Mouse (Mus musculus) c-Kit-positive CD71-positive TER-119-positive erythroid progenitor cells, embryonic 14.5 days (primary cell): ENCODE measurements around the gene Axl.

Source experiments
- DNase-seq: peaks from one replicate; pipeline ENCODE4 v3.0.0-alpha.2; 2013; ENCODE audit warnings: low spot score

Gene Axl

DNA sequence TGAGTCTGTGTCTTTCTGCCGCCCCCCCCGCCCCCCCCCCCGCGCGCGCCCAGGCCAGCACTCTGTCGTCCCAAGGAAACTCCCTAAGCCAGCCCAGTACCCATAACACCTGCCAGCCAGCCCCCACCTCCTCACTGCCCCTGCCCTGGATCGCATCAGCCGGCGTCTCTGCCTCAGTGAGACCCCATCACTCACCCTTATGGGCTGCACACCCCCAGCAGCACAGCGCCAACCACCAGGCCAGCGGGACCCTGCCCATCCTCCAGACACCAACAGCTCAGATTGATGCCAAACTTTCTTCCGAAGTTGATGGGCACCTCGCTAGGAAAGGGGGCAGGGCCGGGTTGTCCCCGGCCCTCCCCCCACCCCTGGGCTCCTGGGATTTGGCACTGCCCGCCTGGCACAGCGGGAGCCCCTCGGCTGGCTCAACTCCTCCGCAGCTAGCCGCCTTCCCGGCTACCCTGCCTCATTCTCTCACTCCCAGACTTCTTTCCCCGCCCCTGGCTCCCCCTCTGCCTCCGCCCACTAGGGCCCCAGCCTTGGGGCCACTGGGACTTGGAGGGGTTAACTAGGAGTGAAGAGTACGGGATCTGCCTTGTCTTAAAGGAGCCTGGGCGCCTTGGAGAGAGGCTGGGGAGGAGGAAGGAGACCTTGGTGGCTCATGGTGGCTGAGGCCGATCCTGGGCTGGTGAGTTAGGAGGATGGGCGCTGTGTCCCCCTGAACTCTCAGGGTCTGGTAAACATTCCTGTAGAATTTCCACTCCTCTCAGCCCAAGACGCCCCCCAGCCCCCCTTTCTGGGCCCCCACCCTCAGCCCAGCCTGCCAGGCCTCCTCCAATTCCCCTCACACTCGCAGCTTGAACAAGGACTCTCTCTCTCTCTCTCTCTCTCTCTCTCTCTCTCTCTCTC lies at the start of gene Axl:
Gene Axl, minus strand, starts transcription at position 486 of the 909 bp plus-strand sequence.
- DNase-seq, result no peak

DNA sequence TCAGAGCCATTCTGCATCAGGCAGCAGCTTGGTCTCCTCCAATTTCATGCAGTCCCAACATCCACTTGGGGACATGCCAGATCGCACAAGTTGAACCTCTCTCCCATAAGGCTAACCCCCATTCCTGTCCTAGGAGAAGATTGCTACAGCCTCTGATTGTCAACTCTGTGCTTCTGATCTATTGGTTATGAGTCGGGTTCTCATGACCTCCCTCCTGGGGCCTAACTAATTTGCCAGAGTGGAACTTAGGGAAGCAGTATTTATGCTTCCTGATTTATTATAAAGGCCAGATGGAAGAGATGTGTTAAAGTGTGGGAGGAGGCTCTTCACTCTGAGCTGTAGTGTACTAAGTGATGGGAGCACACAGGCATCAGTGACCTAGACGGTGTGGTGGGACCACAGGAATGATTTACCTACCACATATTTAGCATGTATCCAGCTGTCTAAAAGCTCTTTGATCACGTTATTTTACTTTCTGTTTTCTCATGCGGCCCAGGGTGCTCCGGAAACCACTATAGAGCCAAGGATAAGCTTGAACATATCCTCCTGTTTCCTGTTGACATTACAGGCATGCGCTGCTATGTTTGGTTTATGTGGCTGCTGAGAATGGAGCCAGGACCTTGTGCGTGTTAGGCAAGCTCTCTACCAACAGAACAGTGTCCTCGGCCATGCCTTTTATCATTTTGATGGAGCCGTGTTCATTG lies 46.8 kb upstream of the Axl start:
- no peak for DNase-seq

- no peak for DNase-seq
Measured at GRCm38 (mm10) chr7:25831557-25832530, 43.3 kb upstream of the Axl start.

- no peak for DNase-seq
Measured at GRCm38 (mm10) chr7:25830251-25830650, 41.7 kb upstream of the Axl start.

DNA sequence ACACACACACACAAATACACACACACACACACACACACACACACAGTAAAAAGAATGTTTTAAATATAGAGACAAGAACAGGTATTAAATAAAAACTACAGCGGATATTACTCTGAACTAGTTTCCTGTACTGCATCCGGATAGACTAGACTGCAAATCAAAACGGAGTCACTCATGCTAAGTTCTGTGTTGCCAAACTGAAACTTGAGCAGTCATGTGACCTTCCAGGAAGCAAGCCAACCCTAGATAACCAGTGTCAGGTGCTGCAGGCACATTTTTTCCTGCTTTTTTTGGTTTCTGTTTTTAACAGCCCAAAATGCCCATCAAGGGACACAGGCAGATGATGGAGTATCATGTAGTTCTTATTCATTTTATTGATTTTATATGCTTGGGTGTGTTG lies 38.7 kb upstream of the Axl start:
- no peak for DNase-seq

DNA sequence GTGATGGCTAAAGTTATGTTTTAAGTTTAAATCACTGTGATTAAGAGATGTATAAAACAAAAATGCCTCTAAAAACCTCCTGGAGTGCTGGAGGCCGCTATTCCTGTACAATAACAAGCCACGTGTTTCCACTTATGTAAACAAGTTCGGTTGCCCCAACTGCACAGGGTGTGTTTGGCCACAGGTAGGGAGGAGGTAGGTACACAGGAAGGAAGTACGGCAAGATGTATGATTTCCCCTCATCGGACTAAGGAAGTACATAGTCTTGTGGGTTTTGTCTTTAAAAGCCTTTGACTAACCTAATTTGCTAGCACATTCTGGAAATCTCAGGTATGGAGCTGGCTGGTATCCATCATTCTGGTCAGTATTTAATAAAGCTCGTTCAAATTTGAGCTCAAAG lies 37.5 kb upstream of the Axl start:
- no peak for DNase-seq

GRCm38 (mm10) chr7:25825043-25825442 lies 36.5 kb upstream of the Axl start:
- no peak for DNase-seq

DNA sequence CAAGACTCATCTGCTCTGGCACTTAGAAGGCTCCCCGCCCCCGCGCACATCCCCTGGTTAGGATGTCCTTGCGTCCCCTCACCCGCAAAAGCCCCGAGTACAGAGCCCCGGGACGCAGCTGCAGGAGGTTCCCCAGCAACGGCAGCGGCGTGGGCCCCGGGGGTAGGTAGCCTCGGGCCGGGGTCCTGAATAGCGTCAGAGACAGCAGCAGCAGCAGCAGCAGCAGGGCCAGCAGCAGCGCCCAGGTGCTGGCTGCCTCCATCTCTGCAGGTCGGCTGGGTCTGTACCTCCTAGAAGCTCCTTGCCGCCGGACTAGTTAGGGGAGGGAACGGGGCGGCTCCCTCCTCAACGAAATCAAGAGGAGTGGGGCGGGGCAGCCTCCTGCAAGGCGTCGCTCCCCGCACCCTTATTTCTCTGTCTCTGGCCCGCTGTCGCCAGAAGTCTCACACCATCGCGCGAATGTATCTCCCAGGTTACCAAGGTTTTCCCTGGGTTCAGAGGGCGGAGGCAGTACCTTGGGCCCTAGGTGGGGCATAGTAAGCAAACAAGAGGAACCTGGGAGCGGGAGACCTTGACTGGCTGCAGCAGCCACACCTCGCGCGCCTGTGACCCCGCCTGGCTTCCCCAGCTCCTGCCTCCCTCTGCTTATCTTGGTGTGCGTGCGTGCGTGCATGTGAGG lies 27.9 kb upstream of the Axl start, which contains the start of gene Cyp2s1:
Gene Cyp2s1, minus strand, starts transcription at position 673 of the 679 bp plus-strand sequence.
- DNase-seq, result no peak

- no peak for DNase-seq
Measured at GRCm38 (mm10) chr7:25815571-25815970, 27.1 kb upstream of the Axl start.

- DNase-seq, result no peak
Measured at GRCm38 (mm10) chr7:25814711-25815110, 26.2 kb upstream of the Axl start.

GRCm38 (mm10) chr7:25812195-25812594 lies 23.7 kb upstream of the Axl start:
- DNase-seq, result no peak

DNA sequence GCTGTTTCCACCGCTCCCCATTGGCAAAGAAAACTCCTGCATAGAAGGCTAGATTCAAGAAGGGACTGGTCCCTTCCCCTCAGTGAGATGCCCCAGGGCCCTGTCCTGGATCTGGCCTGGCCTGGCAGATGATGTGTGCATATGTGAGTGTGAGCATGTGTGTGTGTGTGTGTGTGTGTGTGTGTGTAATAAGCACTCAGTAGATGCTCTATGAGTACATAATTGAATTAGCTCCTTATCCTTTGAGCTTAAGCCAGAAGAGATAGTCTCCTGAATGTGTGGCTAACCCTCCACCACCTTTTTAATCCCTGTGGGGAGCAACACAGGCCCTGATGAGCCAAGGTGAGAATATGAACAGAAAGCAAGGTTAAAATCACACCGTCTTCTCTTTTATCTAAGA lies 23.2 kb upstream of the Axl start:
- DNase-seq, result no peak

GRCm38 (mm10) chr7:25805631-25806343 lies 17.3 kb upstream of the Axl start:
- DNase-seq, result no peak

DNA sequence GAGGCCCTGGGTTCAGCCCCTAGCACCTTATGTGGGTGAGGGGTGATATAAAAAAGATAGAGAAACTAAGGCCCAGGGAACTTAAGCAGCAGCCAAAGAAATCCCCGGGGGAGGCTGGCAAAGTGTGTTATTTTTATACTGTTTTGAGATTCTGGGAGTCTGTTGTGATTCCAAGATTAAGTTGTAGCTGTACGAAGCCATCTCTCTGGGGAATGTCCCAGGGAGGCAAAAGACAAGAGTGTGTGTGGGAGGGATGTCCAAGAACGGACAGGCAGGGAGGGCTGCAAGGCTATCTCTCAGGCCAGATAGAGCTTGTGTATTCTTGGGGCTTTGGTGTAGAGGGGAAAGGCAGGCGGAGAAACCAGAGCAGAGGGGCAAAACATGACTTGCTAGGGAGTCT lies 16.3 kb upstream of the Axl start:
- no peak for DNase-seq

GRCm38 (mm10) chr7:25803460-25803859 lies 15.0 kb upstream of the Axl start:
- no peak for DNase-seq

DNA sequence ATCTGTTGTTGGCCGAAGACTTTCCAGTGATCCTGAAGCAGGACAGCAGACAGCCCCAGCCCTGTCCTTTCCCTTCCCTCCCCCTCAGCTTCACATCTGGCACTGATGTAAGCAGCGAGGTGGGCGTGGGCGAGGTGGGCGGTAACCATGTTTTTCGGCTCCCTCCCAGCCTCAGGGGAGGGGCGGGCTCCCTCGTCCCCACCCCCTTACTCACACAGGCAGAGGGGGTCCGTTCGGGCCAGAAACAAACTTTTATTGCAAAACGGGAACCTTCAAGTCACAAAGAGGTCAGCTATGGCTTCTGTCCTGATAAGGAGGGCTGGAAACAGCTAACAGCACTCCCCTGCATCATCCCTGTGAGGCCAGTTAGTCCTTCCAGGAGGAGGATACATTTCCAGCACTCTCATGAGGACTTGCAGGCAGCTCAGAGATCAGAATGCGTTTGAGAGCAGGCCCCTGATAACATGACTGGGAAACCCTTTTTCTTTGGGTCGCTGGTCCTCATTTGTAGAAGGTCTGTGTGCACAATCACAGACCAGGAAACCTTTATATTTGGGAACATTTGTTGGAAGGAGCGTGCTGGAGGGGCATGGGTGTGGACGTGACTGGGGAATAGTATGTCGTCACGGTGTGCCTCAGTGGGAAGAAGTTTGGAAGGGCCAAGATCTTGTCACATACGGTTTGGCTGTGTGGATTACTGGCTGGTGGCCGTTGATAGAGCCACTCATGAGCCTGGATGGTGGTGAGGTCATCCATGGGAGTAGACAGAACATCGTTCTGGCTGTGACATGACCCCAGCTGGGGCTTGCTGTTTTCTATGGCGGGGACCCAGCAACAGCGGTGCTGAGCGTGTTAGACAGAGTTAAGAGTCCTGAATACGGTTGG lies 14.0 kb upstream of the Axl start:
- no peak for DNase-seq

DNA sequence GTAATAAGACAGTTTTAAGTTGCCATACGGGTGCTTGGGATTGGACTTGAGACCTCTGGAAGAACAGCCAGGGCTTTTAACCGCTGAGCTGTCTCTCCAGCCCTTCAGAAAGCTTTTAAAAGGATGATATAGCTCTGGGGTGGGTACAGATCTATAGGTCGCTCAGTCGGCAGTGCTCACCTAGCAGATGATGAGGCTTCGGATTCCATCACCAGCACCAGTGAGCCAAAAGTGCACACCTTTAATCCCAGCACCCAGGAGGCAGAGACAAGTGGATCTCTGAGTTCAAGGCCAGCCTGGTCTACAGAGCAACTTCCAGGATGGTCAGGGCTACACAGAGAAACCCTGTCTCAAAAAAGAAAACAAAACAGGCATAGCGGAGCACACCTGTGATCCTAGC lies 12.5 kb upstream of the Axl start:
- DNase-seq, result no peak

- DNase-seq, result no peak
Measured at GRCm38 (mm10) chr7:25799369-25799768, 10.9 kb upstream of the Axl start.

DNA sequence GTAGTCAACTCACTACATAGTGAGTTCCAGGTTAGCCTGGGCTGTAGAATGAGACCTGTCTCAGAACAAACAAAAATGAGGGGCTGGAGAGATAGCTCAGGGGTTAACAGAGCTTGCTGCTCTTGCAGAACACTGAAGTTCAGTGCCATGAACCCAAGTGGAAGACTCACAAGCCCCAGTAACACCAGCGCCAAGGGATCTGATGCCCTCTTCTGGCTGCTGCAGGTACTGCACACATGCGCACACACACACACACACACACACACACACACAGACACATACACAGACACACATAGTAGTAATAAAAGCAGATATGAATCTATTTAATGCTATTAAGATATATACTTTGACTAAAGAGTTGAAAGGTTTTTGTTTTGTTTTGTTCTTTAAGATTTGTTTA lies 10.0 kb upstream of the Axl start:
- no peak for DNase-seq

- DNase-seq, result no peak
Measured at GRCm38 (mm10) chr7:25794775-25795174, 6.3 kb upstream of the Axl start.
